Mouse (Mus musculus) MEL (cell line): ENCODE measurements around the gene Sp110. TPM values are rescaled to one million over a fixed set of nuclear protein-coding genes. Genes with fewer than 3 reads are reported as not detected.
"Not testable (repeated sequence)": the region's sequence is repeated elsewhere in the genome, so short reads cannot be mapped to it uniquely, and the experiment has no call there.

Source experiments
- DNase-seq: peaks from one replicate; pipeline ENCODE4 v3.0.0; 2011; ENCODE audit warnings: low read depth, low spot score
- H3K27ac ChIP-seq: 2 replicates; pipeline ENCODE4 v1.5.1; 2012; ENCODE audit warnings: low read depth, mild to moderate bottlenecking, control low read depth, low read length, moderate library complexity; ENCODE audit not compliant: control insufficient read depth
- H3K27me3 ChIP-seq, 2 experiments: fragments of 150-350 bp in 1 of 2; sonication (generic) in 1 of 2; 2 replicates each; pipeline ENCODE4 v1.6.1; 2012; ENCODE audit warnings: low read length in 2 of 2, mild to moderate bottlenecking in 2 of 2, improper control_type of control experiment in 1 of 2, moderate library complexity in 1 of 2; ENCODE audit not compliant: insufficient read depth in 2 of 2, control insufficient read depth in 1 of 2
- H3K36me3 ChIP-seq, 2 experiments: 2 replicates each; pipeline ENCODE4 v1.6.1; 2012 to 2014; ENCODE audit warnings: low read length in 2 of 2, improper control_type of control experiment in 1 of 2, inconsistent platforms in 1 of 2, mild to moderate bottlenecking in 1 of 2; ENCODE audit not compliant: insufficient read depth in 2 of 2, control insufficient read depth in 1 of 2
- H3K4me1 ChIP-seq, 2 experiments: fragments of 150-350 bp in 1 of 2; sonication (generic) in 1 of 2; 2 replicates each; pipeline ENCODE4 v1.6.1; 2012; ENCODE audit warnings: low read length in 2 of 2, improper control_type of control experiment in 1 of 2, mild to moderate bottlenecking in 1 of 2; ENCODE audit not compliant: insufficient read depth in 2 of 2, control insufficient read depth in 1 of 2
- H3K4me3 ChIP-seq, 2 experiments: fragments of 150-350 bp in 1 of 2; sonication (generic) in 1 of 2; 2 replicates each; pipeline ENCODE4 v1.5.1; 2012; ENCODE audit warnings: low read depth in 2 of 2, low read length in 2 of 2, mild to moderate bottlenecking in 2 of 2, moderate library complexity in 2 of 2, control low read depth in 1 of 2, improper control_type of control experiment in 1 of 2; ENCODE audit not compliant: control insufficient read depth in 1 of 2, insufficient read depth in 1 of 2
- H3K79me2 ChIP-seq: 2 replicates; pipeline ENCODE4 v1.6.1; 2012; ENCODE audit warnings: mild to moderate bottlenecking, low read length, moderate library complexity; ENCODE audit not compliant: control insufficient read depth, poor library complexity, insufficient read depth
- H3K9ac ChIP-seq: 2 replicates; pipeline ENCODE4 v1.6.1; 2012; ENCODE audit warnings: low read depth, mild to moderate bottlenecking, control low read depth, low read length, moderate library complexity; ENCODE audit not compliant: control insufficient read depth, poor library complexity, severe bottlenecking
- H3K9me3 ChIP-seq: fragments of 150-350 bp; sonication (generic); replicated peaks from 2 replicates; pipeline ENCODE4 v1.6.1; 2012; ENCODE audit warnings: mild to moderate bottlenecking, low read length, improper control_type of control experiment, moderate library complexity; ENCODE audit not compliant: insufficient read depth
- EP300 ChIP-seq, 2 experiments: IDR thresholded peaks; 2 replicates each; pipeline ENCODE4 v1.6.1; 2011; ENCODE audit warnings: improper control_type of control experiment in 2 of 2, low read length in 2 of 2, low read depth in 1 of 2, mild to moderate bottlenecking in 1 of 2
- ETS1 ChIP-seq: IDR thresholded peaks from 2 replicates; pipeline ENCODE4 v1.6.1; 2012; ENCODE audit warnings: low read depth, mild to moderate bottlenecking, inconsistent platforms, low read length, improper control_type of control experiment, moderate library complexity
- GATA1 ChIP-seq: IDR thresholded peaks from 2 replicates; pipeline ENCODE4 v1.6.1; 2011; ENCODE audit warnings: low read depth, low read length, improper control_type of control experiment
- TAL1 ChIP-seq: IDR thresholded peaks from 2 replicates; pipeline ENCODE4 v1.6.1; 2012; ENCODE audit warnings: mild to moderate bottlenecking, inconsistent platforms, low read length, moderate library complexity, mixed read lengths
- TCF12 ChIP-seq: IDR thresholded peaks from 2 replicates; pipeline ENCODE4 v1.6.1; 2014; ENCODE audit warnings: low read depth, mild to moderate bottlenecking, inconsistent platforms, low read length, improper control_type of control experiment, moderate library complexity
- polyA plus RNA-seq, 2 experiments: library from polyadenylated mRNA; stranded (reverse) in 1 of 2; unstranded in 1 of 2; fragments of >175 nt in 1 of 2; fragments of >200 nt in 1 of 2; gene quantifications; 2 replicates each; pipeline versions ENCODE4 v1.2.1 to v1.2.4; 2012; ENCODE audit warnings: low replicate concordance in 2 of 2, low read depth in 1 of 2; ENCODE audit not compliant: insufficient read length in 2 of 2, insufficient read depth in 1 of 2, missing spikeins in 1 of 2
- total RNA-seq: library from RNA; depleted of rRNA; stranded (reverse); fragments of 300-350 nt; gene quantifications from 2 replicates; pipeline ENCODE4 v1.2.3, GENCODE M21; 2012

Sp110 gene
- total and polyA plus RNA-seq, 3 experiments: 12.7 to 13.7 TPM; not detected in 1

DNA sequence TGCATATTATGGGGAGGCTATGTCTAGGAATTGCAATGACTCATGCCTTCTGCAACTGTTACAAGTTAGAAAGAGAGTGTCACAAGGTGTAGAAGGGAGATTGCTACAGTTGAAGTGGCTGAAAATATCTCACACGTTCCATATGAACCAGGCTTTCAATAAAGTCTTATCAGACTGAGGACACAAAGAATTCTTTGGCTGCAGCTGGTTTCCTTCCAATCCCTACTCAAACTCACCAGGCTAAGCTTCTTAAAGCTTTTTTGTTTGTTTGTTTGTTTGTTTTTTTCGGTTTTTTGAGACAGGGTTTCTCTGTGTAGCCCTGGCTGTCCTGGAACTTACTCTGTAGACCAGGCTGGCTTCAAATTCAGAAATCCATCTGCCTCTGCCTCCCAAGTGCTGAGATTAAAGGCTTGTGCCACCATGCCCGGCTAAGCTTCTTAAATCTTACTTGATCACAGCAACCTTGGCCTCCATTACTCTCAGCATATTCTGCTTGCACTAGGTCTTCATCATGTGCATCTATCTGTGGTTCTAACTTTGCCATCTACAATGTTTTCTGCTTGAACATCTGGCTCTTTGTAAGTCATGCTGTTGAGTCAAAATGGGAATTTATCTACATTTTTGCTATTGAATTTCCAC lies 20.1 kb downstream of the Sp110 start:
- H3K79me2 ChIP-seq, H3K9me3 ChIP-seq, H3K4me3 ChIP-seq, H3K27me3 ChIP-seq, H3K9ac ChIP-seq: not testable (repeated sequence)
- peak overlapping the region; percentile 13 for H3K27ac ChIP-seq
- DNase-seq: peak; percentile 56
- H3K36me3 ChIP-seq: peaks cover 0 to 16% of the 10 kb centered on the region in 2 experiments; a peak in 2 of 4 replicates
- H3K4me1 ChIP-seq: peaks cover 6 to 18% of the 10 kb centered on the region in 2 experiments; a peak in 3 of 4 replicates
- TF ChIP-seq EP300 (IDR thresholded peaks at IDR 0.05; ENCODE audit: low read depth in 1 of 2, low read length in 2 of 2) (peak in 1 of 2 experiments; percentile 62; a peak in 3 of 4 replicates), TAL1 (peak; percentile 56), TCF12 (peak; percentile 65), GATA1 (peak; percentile 27; the same call in 1 of the 2 replicates), ETS1 (peak; percentile 38; the same call in 1 of the 2 replicates)

DNA sequence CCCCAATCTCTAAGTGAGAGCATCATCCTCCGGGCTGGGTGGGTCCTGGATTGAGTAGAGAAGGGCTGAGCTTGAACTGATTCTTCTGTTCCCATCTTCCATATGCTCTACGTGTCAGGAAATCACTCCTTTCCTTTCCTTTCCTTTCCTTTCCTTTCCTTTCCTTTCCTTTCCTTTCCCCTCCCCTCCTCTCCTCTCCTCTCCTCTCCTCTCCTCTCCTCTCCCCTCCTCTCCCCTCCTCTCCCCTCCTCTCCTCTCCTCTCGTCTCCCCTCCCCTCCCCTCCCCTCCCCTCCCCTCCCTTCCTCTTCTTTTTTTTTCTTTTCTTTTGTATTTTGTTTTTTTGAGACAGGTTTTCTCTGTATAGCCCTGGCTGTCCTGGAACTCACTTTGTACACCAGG lies 23.2 kb downstream of the Sp110 start, which contains the start of gene G530012D18Rik:
G530012D18Rik (plus strand) TSS at position 301 of the 400 bp plus-strand sequence.
- H3K79me2 ChIP-seq, H3K9ac ChIP-seq, H3K27ac ChIP-seq, H3K9me3 ChIP-seq, H3K4me3 ChIP-seq, DNase-seq, H3K27me3 ChIP-seq: not testable (repeated sequence)
- Histone ChIP-seq H3K4me1 (peaks cover 4 to 15% of the 10 kb centered on the region in 2 experiments; a peak in 3 of 4 replicates), H3K36me3 (peaks cover 0 to 12% of the 10 kb centered on the region in 2 experiments; a peak in 2 of 4 replicates)

DNA sequence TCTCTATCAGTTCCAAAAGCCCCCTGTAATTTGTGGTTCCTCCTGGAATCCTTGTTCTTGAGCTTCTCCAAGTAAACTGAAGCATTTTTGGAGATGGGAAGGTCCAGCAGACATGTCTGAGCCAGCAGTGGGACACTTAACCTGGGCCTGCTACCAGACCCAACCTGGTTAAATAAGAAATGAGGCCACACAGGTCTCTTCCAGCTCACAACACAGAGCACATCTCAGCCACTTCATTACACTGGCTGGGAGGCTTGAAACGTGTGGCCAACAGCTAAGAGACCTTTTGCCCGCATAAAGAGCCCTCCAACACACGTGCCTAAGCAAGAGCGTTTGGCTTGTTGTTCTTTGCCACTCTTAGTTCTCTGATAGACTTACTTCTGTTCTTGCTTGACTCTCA lies 25.1 kb downstream of the Sp110 start:
- H3K27ac ChIP-seq, H3K27me3 ChIP-seq, H3K79me2 ChIP-seq, H3K4me3 ChIP-seq, H3K9me3 ChIP-seq, H3K9ac ChIP-seq, DNase-seq, H3K36me3 ChIP-seq: not testable (repeated sequence)
- H3K4me1 ChIP-seq: peaks cover 4 to 10% of the 10 kb centered on the region in 2 experiments; a peak in 3 of 4 replicates

- not testable (repeated sequence) for H3K4me1 ChIP-seq, H3K79me2 ChIP-seq, H3K36me3 ChIP-seq, H3K9me3 ChIP-seq, H3K27me3 ChIP-seq, DNase-seq, H3K27ac ChIP-seq, H3K4me3 ChIP-seq, H3K9ac ChIP-seq
These were observed 43.4 kb downstream of the Sp110 start for GRCm38 (mm10) chr1:85555261-85555660.

- not testable (repeated sequence) for H3K36me3 ChIP-seq, H3K4me3 ChIP-seq, H3K27me3 ChIP-seq, H3K27ac ChIP-seq, H3K9me3 ChIP-seq, H3K9ac ChIP-seq, H3K4me1 ChIP-seq, DNase-seq, H3K79me2 ChIP-seq
These were observed 52.2 kb downstream of the Sp110 start for GRCm38 (mm10) chr1:85546442-85546841.

DNA sequence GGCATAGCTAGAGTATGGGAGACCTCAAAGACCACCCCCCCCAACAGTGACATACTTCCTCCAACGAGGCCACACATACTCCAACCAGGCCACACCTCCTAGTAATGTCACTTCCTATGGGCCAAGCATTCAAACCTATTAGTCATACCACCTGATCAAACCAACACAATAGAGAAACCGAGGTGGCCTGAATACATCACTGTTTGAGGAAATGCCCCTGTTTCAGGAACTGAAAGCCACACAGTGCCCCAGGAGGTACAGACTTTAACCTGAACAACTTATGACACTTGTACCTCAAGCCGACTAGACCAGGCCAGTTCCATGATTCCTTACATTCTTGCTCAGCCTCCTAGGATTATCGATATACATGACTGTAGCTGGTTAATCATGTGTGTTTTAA lies 54.8 kb downstream of the Sp110 start:
- H3K4me3 ChIP-seq, H3K79me2 ChIP-seq, H3K9ac ChIP-seq, H3K9me3 ChIP-seq, DNase-seq, H3K27me3 ChIP-seq, H3K36me3 ChIP-seq, H3K4me1 ChIP-seq, H3K27ac ChIP-seq: not testable (repeated sequence)
